Mouse (Mus musculus) CH12.LX (cell line): ENCODE results near the gene Rptor.

Source experiments
- CHD2 ChIP-seq: IDR thresholded peaks from 2 replicates; pipeline ENCODE4 v1.6.1; 2011; ENCODE audit warnings: low read length, improper control_type of control experiment
- CTCF ChIP-seq, 2 experiments: IDR thresholded peaks in 1 of 2; conservative IDR thresholded peaks in 1 of 2; 2 replicates each; pipeline ENCODE4 v1.5.1; 2011 to 2012; ENCODE audit warnings: low read depth in 2 of 2, low read length in 2 of 2, improper control_type of control experiment in 1 of 2, inconsistent platforms in 1 of 2, mild to moderate bottlenecking in 1 of 2, moderate library complexity in 1 of 2
- E2F4 ChIP-seq: IDR thresholded peaks from 2 replicates; pipeline ENCODE4 v1.6.1; 2011; ENCODE audit warnings: low read depth, low read length, improper control_type of control experiment; ENCODE audit not compliant: insufficient replicate concordance
- EP300 ChIP-seq: IDR thresholded peaks from 2 replicates; pipeline ENCODE4 v1.6.1; 2011; ENCODE audit warnings: low read length, improper control_type of control experiment
- KAT2A ChIP-seq: IDR thresholded peaks from 2 replicates; pipeline ENCODE4 v1.6.1; 2012; ENCODE audit warnings: low read length, improper control_type of control experiment, inconsistent platforms; ENCODE audit not compliant: insufficient replicate concordance
- MAFK ChIP-seq: IDR thresholded peaks from 2 replicates; pipeline ENCODE4 v1.6.1; 2011; ENCODE audit warnings: low read length, improper control_type of control experiment; ENCODE audit not compliant: insufficient replicate concordance
- MAX ChIP-seq: IDR thresholded peaks from 2 replicates; pipeline ENCODE4 v1.6.1; 2011; ENCODE audit warnings: low read length, improper control_type of control experiment
- POLR2A ChIP-seq: IDR thresholded peaks from 2 replicates; pipeline ENCODE4 v1.6.1; 2011; ENCODE audit warnings: low read depth, mild to moderate bottlenecking, improper control_type of control experiment, low read length
- POLR2AphosphoS2 ChIP-seq: IDR thresholded peaks from 2 replicates; pipeline ENCODE4 v1.6.1; 2011; ENCODE audit warnings: low read depth, low read length, improper control_type of control experiment
- USF2 ChIP-seq: conservative IDR thresholded peaks from 2 replicates; pipeline ENCODE4 v1.6.1; 2011; ENCODE audit warnings: low read depth, low read length, improper control_type of control experiment
- ZMIZ1 ChIP-seq: IDR thresholded peaks from 2 replicates; pipeline ENCODE4 v1.6.1; 2012; ENCODE audit warnings: low read depth, mild to moderate bottlenecking, inconsistent platforms, low read length, improper control_type of control experiment

- TF ChIP-seq CTCF (conservative IDR thresholded peaks at IDR 0.05 in 1 of 2, IDR thresholded peaks at IDR 0.05 in 1 of 2; ENCODE audit: low read depth in 2 of 2, low read length in 2 of 2) (no peak), CHD2 (no peak), POLR2AphosphoS2 (no peak), KAT2A (no peak), POLR2A (no peak), USF2 (no peak), MAX (no peak), EP300 (no peak), MAFK (no peak), ZMIZ1 (no peak), E2F4 (no peak)
These were observed 138.7 kb downstream of the Rptor start for GRCm38 (mm10) chr11:119741401-119741800.
